Mouse (Mus musculus) erythroid progenitor cell, adult 5-6 weeks (primary cell): Measurements from ENCODE around the gene Nrbp1. TPM values are rescaled to one million over a fixed set of nuclear protein-coding genes. Genes with fewer than 3 reads are reported as not detected.

ENCODE experiments used
- ATAC-seq: replicated peaks from 2 replicates; pipeline ENCODE4 v1.8.0; 2016; ENCODE audit warnings: moderate number of reproducible peaks, mild to moderate bottlenecking, moderate TSS enrichment, inconsistent platforms; ENCODE audit not compliant: poor library complexity, low FRiP score, severe bottlenecking
- total RNA-seq, 2 experiments: library from RNA; stranded (forward) in 1 of 2; stranded (reverse) in 1 of 2; fragments of 150-400 nt in 1 of 2; fragments of 186-747, 209-891 nt in 1 of 2; gene quantifications; 2 replicates each; pipeline versions ENCODE4 v1.2.3 to v1.2.4; 2015 to 2017; ENCODE audit warnings: low replicate concordance in 2 of 2

The Nrbp1 gene
- total RNA-seq (2015; ENCODE audit: low replicate concordance) (22.2 and 45.4 TPM in 2 replicates), total RNA-seq (2017; ENCODE audit: low replicate concordance) (39.4 and 44.4 TPM in 2 replicates)

DNA sequence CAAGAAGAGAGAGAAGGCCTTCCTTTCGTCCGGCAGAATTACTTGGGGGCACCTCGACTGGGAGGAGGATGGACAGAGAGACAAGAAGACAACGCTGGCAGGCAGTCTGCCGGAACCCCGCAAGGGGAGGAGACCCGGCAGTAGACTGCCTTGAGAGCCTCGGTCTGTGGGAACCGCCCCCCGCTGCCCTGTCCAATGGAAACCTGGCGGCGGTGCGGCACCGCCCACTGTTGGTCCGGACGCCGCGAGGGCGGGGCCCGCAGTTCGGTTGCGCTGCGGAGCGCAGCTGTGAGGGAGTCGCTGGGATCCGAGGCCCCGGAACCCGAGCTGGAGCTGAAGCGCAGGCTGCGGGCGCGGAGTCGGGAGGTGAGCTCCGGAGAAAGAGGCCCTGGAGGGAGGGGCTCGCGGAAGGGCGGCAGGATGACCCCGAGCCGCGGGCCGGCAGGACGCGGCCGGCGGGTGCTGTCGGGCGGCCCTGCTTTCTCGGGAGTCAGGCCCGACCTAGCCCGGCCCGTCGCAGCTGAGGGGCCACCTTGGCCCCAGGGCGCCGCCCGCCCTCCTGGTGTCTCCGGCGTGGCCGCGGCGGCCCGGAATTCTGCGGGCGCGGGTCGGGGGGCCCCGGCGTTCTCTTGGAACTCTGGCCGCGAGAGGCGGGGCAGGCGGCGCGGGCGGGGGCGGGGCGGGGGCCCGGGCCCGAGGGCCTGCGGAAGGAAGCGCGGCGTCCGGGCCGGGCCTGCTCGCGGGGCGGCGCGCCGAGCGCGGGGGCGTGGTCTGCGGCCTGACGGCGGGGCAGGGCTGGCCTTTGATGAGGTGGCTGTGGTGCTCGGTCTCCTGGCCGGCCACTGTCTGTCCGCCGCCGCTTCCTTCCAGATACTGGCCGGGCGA, at the start of gene Nrbp1, which contains the start of gene Gm9970:
TSS of gene Nrbp1 (plus strand) at position 228 of the 885 bp plus-strand sequence.
TSS of gene Gm9970 (minus strand) at position 596 of the 885 bp plus-strand sequence.
- ATAC-seq, result peak; percentile 96

DNA sequence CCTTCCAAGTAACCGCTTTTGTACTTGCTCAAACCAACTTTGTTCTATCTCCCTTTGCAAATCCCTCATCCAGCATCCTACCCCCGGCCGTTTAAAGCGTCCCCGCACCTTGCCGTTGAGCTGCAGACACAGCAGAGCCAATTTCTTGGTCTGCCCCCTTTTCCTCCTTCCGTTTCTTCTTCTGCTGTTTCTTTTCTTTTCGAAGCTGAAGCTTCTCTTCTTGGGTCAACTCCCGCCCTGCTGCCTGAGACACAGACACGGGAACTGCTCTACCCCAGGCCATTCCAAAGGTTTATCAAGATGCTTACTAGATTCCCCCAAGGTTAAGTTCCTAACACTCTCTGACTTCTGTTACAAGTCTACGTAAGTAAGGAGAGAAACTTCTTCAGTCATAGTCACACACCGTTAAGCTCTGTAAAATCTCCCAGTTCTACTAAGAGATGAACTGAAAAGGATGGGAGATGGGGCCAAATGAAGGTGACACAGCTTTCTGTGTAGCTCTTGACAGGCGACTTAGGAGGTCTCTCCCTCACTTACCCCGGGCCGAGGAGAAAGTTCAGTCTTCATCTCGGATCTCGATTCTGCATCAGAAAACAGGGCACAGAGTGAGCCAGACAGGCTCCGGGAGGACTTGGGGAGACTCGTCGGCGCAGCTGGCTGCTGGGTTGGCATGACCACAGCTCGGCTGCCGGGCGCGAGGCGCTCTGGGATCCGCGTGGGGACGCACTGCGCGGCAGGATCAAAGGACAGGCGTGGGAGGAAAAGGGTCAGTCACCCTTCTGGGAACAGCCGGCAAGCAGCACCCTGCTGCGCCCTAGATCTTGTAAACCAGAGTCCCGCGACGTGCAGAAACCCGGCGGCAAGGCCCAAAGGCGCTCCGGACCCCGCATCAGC, 48.4 kb upstream of the Nrbp1 start:
- peak; percentile 60 for ATAC-seq

GRCm38 (mm10) chr5:31192939-31193630, 47.6 kb upstream of the Nrbp1 start, which contains the start of the genes Snx17 and Eif2b4:
Gene Snx17, plus strand, starts transcription at chr5:31193227.
Gene Eif2b4, minus strand, starts transcription at chr5:31193430.
- ATAC-seq, result peak; percentile 88

DNA sequence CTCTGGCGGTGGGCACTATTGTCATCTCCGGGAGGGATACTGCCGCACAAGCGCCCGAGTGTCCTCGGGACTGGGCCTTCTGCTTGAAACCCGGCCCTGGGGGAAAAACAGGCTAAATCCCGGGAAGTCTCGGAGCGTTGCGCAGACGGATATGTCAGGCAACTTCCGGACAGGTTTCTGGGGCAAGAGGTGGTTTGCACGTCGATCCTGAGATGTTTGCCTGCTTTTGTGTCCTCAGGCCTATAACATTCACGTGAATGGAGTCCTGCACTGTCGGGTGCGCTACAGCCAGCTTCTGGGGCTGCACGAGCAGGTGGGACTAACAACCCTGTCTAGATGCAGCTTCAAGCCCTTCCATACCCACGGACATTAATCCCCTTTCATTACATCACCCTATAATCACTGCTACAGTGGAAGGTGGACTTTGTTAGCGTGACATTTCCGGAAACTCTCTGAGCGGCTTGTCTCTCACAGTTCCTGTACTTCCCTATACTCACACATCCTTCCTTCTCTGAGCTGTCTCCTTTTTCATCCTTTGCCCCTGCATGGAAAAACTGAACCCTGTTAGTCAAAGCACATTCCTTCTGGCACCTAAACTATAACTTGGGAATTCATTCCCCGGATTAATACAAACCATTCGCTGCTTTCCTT, 46.9 kb upstream of the Nrbp1 start:
- peak; percentile 11; the same call in 1 of the 2 replicates for ATAC-seq

GRCm38 (mm10) chr5:31194486-31195485, 45.9 kb upstream of the Nrbp1 start:
- ATAC-seq, result no peak

GRCm38 (mm10) chr5:31195671-31196070, 45.0 kb upstream of the Nrbp1 start:
- no peak for ATAC-seq

DNA sequence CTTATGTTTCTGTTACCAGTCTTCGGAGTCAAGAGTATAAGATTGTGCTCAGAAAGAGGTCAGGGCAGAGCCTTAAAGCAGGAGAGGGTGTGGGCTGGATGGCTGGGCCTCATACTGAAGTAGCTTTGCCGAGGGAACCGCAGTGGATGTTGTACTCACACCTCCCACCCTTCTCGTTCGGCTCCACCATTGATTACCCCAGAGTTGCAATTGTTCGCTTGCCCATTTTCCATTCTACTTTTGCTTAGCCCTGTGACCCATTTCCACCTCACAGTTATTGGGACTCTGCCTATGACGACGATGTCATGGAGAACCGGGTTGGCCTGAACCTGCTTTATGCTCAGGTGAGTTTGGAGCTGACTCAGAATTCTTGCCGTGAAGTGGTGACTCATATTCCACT, 44.5 kb upstream of the Nrbp1 start:
- ATAC-seq, result no peak

- no peak for ATAC-seq
Observed at GRCm38 (mm10) chr5:31197072-31197471, 43.6 kb upstream of the Nrbp1 start.

- no peak for ATAC-seq
Observed at GRCm38 (mm10) chr5:31198170-31198569, 42.5 kb upstream of the Nrbp1 start.

- no peak for ATAC-seq
Observed at GRCm38 (mm10) chr5:31198616-31199320, 41.9 kb upstream of the Nrbp1 start.

DNA sequence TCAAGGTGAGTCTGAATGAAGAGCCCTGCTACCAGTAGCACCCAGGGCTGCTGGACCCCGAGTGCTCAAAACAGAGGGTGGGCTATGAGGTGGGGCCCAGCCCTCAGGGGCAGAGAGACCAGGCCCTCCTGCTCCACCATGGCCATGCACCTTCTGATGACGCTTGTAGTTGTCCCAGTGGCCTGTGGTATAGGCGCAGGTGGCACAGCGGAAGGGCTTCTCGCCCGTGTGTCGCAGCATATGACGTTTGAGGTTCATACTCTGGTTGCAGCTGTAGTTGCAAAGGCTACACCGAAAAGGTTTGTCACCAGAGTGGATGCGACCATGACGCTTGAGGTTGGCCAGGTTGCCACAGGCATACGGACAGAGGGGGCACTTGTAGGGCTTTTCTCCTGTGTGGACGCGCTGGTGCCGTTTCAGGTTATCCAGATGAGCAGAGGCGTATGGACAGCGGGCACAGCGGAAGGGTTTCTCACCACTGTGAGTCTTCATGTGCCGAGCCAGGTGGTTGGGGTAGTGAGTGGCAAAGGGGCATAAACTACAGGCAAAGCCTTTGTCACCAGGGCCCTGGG, 41.3 kb upstream of the Nrbp1 start:
- ATAC-seq, result no peak

- ATAC-seq, result no peak
Observed at GRCm38 (mm10) chr5:31199893-31200292, 40.8 kb upstream of the Nrbp1 start.

GRCm38 (mm10) chr5:31200327-31200768, 40.3 kb upstream of the Nrbp1 start:
- ATAC-seq, result no peak

DNA sequence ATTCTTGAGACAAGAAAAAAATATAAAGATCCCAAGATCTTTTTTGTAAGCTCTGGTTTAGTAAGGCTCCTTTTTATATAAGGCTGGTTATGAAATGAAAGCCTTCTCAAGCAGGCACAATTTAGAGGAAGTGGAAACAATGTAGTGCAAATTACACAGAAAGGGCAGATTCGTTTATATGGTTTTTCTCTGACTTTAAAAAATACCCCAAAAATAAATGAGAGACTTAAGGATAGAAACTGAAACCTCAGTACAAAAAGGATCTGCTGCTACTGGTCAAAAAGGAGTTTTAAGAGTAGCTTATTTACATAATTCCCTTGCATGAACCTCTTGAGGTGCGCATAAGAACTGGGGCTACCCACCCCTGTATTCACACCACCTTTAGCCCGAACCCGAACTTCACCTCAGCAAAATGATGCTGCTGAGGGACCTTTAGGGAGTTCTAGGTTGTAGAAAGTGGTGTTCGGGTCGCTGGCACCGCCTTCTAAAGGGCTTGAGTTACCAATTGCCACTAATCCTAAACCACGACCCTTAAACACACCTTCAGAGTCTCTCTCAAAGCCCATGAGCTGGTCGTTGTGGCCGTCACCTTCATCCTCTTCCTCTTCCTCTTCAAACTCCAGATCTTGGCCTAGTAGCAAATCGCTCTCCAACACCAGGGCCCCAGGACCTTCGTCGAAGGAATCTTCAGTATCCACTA, 39.5 kb upstream of the Nrbp1 start:
- no peak for ATAC-seq

DNA sequence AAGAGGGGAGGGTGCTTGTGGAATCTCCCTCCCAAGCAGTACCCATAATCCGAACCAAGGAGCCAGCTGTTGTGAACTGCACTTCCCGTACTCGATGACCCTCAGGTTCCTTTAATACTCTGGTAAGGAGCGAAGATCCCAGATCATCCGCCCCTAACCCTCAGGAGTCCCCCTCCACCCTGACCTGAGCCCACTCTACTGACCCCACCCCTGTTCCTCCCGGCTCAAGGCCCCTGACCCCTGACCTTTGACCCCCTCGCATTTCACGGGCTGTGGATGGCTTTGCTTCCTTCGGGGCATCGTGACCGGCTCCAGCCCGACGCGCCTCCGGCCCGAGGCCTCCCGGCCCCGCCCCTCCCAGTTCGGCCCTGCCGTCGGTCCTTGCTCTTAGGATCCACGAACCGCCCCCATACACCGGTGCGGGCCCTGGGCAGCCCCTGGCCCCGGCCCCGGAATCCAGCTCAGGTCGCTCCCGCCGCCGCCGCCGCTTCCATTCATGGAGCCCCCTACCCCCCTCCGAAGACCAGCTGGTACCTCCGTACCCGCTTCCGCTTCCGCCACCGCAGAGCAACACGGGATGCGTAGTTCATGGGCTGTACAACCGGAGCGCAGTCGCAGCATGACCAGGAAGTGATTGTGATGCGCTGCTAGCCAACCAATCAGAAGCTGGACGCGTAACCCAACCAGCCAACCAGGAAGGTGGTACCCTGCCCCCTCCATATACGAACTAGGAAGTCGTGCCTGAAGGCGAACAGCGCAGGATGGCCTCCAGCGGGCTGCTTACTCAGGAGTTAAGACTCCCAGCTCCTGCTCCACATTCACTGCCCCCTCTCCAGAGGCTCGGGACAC, 38.7 kb upstream of the Nrbp1 start, which contains the start of gene Zfp513:
TSS of gene Zfp513 (minus strand) at position 562 of the 849 bp plus-strand sequence.
- peak; percentile 99 for ATAC-seq
